Mouse (Mus musculus) limb, embryonic 13.5 days (tissue): ENCODE data around the gene Gm43191. TPM values are rescaled to one million over a fixed set of nuclear protein-coding genes. Genes with fewer than 3 reads are reported as not detected.

ENCODE experiments used
- ATAC-seq: fragments of 200-750 bp; cut with Nextera tagmentation; 2 replicates; pipeline ENCODE4 v1.8.0; 2017; ENCODE audit warnings: low read depth, moderate number of reproducible peaks, moderate TSS enrichment; ENCODE audit not compliant: low FRiP score
- H3K27ac ChIP-seq: fragments of 300-500 bp; sonication (generic); 2 replicates; pipeline ENCODE4 v1.5.1; 2015; ENCODE audit warnings: inconsistent platforms, mild to moderate bottlenecking, moderate library complexity
- H3K27me3 ChIP-seq: fragments of 300-500 bp; sonication (generic); 2 replicates; pipeline ENCODE4 v1.6.1; 2015; ENCODE audit warnings: mild to moderate bottlenecking, inconsistent platforms
- H3K36me3 ChIP-seq: fragments of 300-500 bp; sonication (generic); 2 replicates; pipeline ENCODE4 v1.6.1; 2015; ENCODE audit warnings: inconsistent platforms, mild to moderate bottlenecking, moderate library complexity
- H3K4me1 ChIP-seq: fragments of 300-500 bp; sonication (generic); 2 replicates; pipeline ENCODE4 v1.6.1; 2015; ENCODE audit warnings: inconsistent platforms
- H3K4me2 ChIP-seq: fragments of 300-500 bp; sonication (generic); replicated peaks from 2 replicates; pipeline ENCODE4 v1.6.1; 2015; ENCODE audit warnings: inconsistent platforms, mild to moderate bottlenecking, moderate library complexity
- H3K4me3 ChIP-seq: fragments of 300-500 bp; sonication (generic); 2 replicates; pipeline ENCODE4 v1.5.1; 2015; ENCODE audit warnings: moderate library complexity, mild to moderate bottlenecking, inconsistent platforms
- H3K9ac ChIP-seq: fragments of 300-500 bp; sonication (generic); 2 replicates; pipeline ENCODE4 v1.6.1; 2015; ENCODE audit warnings: mild to moderate bottlenecking, inconsistent platforms
- H3K9me3 ChIP-seq: fragments of 300-500 bp; sonication (generic); 2 replicates; pipeline ENCODE4 v1.6.1; 2016; ENCODE audit warnings: inconsistent platforms
- WGBS: fragments of 180-500 bp; shearing (Covaris S2); methylation state at CpG from one replicate; pipeline ENCODE4 v1.1.7; 2015; 5-methylcytosine and 5-hydroxymethylcytosine counted together
- polyA plus RNA-seq: library from polyadenylated mRNA; unstranded; fragments of >200 nt; fragmentation: Nextera tagmentation; extraction: Ambion mirVana; gene quantifications from 2 replicates; pipeline ENCODE4 v1.2.1, GENCODE M21; 2015

The Gm43191 gene
- not detected in 2 replicates for polyA plus RNA-seq

DNA sequence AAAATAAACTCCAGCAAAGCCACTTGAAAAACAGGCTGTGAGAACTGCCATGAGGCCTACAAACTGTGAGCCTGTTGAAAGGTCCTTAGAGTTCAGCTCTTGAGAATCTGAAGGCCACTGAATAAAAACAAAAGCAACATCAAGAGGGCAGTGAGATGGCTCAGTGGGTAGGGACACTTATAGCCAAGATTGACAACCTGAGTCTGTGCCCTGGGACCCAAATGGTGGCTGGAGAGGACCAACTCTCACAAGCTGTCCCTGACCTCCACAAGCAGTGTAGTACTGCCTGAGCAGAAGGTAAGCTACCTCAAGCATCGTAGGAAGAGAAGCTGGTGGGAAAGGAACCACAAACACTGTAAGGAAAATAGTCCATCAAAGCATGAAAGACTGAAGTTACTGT is at the start of gene Gm43191:
Gm43191 (minus strand) TSS at position 101 of the 400 bp plus-strand sequence.
- Histone ChIP-seq H3K27ac (no peak within 1 kb of the TSS), H3K36me3 (peaks cover 40% of the 10 kb centered on the region), H3K27me3 (no peaks in the 10 kb centered on the region), H3K9me3 (no peaks in the 10 kb centered on the region), H3K4me2 (no peak within 1 kb of the TSS), H3K4me3 (no peak within 1 kb of the TSS), H3K9ac (no peak within 1 kb of the TSS), H3K4me1 (no peaks in the 10 kb centered on the region)
- WGBS, result 92% methylated on average over 1 of the region's 1 CpGs
- ATAC-seq, result no peak

DNA sequence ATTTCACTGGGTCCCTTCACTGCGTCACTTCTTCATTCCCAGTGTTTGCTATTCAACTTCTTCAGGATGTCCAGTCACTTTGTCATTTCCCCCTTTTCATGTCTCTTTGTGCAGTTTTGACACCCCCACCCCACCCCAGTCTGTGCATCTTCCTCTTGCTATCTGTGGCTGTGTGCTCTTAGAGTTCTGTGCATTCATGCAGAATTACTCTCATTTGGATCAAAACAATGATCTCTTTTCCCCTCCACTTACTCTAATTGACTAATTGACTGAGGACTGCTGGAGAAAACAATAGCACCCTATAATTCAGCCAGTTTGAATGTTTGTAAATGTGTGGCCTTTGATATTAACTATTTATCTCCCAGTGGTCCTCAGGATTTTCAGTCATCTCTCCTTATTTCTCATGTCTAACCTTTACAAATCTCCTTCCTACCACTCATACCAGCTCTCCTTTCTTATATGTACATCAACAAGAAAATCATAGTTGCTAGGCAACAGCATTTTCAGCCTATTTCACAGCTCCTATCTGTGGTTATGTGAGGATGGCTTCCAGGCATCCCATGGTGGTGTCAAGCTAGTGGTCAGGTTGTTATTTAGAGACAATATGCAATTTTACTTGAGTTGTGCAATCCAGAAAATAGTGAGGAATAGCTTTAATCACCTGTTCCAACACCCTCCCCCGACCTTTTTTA is 48.6 kb upstream of the Gm43191 start:
- Histone ChIP-seq H3K4me3 (no peak overlapping the region), H3K9ac (no peak overlapping the region), H3K27ac (no peak overlapping the region), H3K4me2 (no peak overlapping the region), H3K27me3 (no peaks in the 10 kb centered on the region), H3K9me3 (no peaks in the 10 kb centered on the region), H3K4me1 (no peaks in the 10 kb centered on the region), H3K36me3 (no peaks in the 10 kb centered on the region)
- 78% methylated on average over 2 of the region's 2 CpGs for WGBS
- no peak for ATAC-seq

DNA sequence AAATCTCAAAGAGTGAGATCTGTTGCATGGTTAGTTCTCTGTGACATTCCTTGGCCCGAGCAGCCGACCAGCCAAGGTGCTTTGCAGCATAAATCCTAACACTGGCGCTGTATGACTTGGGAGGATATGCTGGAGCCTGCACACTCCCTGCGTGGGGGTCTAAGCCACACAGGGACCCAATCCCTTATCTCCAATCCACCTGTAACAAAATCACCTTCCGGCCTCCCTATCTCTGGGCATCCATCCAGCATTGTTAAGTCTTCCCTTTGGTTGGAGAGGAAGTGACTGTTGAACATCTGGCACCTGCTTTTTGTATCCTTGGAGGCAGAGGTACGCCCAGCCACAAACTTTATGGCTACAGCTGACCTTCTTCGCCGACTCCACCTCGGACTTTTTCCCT is 45.7 kb upstream of the Gm43191 start:
- Histone ChIP-seq H3K9me3 (no peaks in the 10 kb centered on the region), H3K4me1 (no peaks in the 10 kb centered on the region), H3K4me2 (no peak overlapping the region), H3K36me3 (no peaks in the 10 kb centered on the region), H3K9ac (no peak overlapping the region), H3K4me3 (no peak overlapping the region), H3K27ac (no peak overlapping the region), H3K27me3 (no peaks in the 10 kb centered on the region)
- ATAC-seq, result no peak
- WGBS, result 65% methylated on average over 9 of the region's 9 CpGs

DNA sequence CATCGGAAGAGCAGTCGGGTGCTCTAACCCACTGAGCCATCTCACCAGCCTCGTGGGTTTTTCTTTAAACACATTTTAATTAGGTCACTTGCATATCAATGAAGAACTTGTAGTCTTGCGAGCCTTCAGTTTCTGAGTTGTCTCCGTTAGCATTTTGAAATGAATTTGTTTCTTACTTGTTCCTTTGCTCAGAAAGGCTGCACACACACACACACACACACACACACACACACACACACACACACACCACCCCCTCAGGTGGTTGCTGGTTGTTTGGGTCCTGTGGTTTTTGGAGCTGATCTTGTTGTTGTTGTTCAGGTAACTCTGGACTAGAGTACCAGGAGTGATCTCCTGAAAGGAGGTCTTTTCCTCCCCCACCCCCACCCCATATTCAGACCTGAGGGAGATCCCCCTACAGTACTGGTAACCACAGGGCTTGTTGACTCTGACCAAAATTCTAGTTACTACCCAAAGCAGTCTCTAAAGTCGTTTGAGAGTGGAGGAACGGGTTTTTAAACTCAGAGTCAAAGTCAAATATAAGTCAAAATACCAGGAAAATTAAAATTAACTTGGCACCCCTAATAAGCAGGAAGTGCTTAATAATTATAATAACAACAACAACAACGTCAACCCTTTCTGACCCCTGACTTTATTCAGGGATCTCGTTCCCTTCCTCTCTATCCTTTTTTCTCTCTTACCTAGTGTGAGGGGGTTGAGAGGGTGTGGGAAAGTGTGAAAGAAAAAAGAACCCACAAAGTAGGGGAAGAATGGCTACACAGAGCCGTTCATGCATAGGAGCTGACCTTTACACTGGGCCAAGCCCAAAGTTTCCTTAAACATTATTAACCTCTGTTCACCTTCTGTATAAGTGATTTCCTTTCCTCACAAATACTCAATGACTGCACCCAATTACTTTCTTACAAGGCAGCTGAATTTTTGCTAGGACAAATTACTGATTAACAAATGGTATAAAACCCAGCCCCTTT is 42.7 kb upstream of the Gm43191 start:
- no peak for ATAC-seq
- H3K27ac ChIP-seq, result no peak overlapping the region
- H3K4me1 ChIP-seq, result no peaks in the 10 kb centered on the region
- 62% methylated on average over 10 of the region's 10 CpGs for WGBS
- no peaks in the 10 kb centered on the region for H3K9me3 ChIP-seq
- no peaks in the 10 kb centered on the region for H3K27me3 ChIP-seq
- no peaks in the 10 kb centered on the region for H3K36me3 ChIP-seq
- no peak overlapping the region for H3K4me3 ChIP-seq
- no peak overlapping the region for H3K9ac ChIP-seq
- H3K4me2 ChIP-seq, result no peak overlapping the region

DNA sequence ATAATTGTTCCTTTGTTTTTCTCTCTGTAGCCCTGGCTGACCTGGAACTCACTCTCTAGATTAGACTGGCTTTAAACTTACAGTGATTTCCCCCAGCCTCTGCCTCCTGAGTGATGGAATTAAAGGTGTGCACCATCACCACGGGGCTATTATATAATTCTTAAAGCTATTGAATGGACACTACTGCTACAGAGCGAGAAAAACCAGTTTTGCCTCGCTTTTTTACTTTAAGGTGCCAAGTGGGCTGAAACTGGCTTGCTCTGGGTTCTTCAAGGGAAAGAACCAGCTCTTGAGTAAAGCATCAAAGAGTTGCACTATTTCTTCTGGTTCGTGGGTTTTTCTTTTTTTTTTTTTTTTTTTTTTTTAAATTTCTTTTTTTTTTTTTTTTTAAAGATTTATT is 41.9 kb upstream of the Gm43191 start:
- no peaks in the 10 kb centered on the region for H3K36me3 ChIP-seq
- no peaks in the 10 kb centered on the region for H3K27me3 ChIP-seq
- no peak overlapping the region for H3K4me3 ChIP-seq
- no peak overlapping the region for H3K27ac ChIP-seq
- no peaks in the 10 kb centered on the region for H3K4me1 ChIP-seq
- H3K9me3 ChIP-seq, result no peaks in the 10 kb centered on the region
- no peak overlapping the region for H3K4me2 ChIP-seq
- H3K9ac ChIP-seq, result no peak overlapping the region
- no peak for ATAC-seq
- WGBS, result 68% methylated on average over 4 of the region's 4 CpGs

DNA sequence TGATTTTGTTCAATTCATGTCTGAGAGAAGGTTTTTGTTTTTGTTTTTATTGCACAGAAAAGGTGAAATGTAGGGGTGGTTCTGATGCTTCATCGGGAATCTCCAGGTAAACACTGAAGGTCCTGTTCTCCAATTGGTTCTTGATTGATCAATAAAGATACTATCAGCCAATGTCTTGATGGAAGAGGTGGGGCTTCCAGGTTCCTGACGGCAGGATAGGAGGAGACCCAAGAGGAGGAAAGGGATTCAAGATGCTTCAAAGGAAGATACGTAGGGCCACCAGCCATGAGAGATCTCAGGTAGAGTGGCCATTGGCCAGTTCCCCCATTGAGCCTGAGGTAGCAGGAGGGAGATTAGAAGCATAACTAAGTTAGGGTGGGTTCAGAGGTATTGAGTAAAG is 37.9 kb upstream of the Gm43191 start:
- Histone ChIP-seq H3K4me2 (no peak overlapping the region), H3K27me3 (no peaks in the 10 kb centered on the region), H3K36me3 (no peaks in the 10 kb centered on the region), H3K9ac (no peak overlapping the region), H3K9me3 (no peaks in the 10 kb centered on the region), H3K4me3 (no peak overlapping the region), H3K27ac (no peak overlapping the region), H3K4me1 (no peaks in the 10 kb centered on the region)
- ATAC-seq, result no peak
- 56% methylated on average over 3 of the region's 3 CpGs for WGBS

DNA sequence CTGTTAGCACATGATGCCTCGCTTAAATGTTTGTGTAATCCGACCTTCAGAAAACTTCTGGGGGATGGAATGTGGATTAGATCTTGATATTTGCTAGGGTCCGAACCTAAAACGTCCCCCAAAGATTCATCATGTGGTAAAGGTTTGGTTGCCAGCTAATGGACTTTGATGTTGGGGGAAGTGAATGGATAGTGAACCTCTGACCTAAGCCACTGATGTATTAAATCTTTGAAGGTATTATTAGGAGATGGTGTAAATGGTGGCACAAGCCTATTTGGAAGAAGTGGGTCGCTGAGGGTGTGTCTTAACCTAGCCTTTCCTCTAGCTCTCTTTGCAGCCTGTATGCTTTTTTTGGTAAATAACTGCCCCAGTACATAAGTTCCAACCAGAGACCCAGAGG is 32.0 kb upstream of the Gm43191 start:
- no peak for ATAC-seq
- 24% methylated on average over 5 of the region's 5 CpGs for WGBS
- Histone ChIP-seq H3K27me3 (0 out of 2 replicates have a peak, but pooled peaks cover 4% of the 10 kb centered on the region), H3K4me3 (peak overlapping the region; percentile 89), H3K27ac (no peak overlapping the region), H3K9ac (peak overlapping the region; percentile 93), H3K4me1 (peaks cover 16% of the 10 kb centered on the region), H3K9me3 (no peaks in the 10 kb centered on the region), H3K4me2 (peak overlapping the region; percentile 78), H3K36me3 (peaks cover 5% of the 10 kb centered on the region; the same call in 1 of the 2 replicates)

DNA sequence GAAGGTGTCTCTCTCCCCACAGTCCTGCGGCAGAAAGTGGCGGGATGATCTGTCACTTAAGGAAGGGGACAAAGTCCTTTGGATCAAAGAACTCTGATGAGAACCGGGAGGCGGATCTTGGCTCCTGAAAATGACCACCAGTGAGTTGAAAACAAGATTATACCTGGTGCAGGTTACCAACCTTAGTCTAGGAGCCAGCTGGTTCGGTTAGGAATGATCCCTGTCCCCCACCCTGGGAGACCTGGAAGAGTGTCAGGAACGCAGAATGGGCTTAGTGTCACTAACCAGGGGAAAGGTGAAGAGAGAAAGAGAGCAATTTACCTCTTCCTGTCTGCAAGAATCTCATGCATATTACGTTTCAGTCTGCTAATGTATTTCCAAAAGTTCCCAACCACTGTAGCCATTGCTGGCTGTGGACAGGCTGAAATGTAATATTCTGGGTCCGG is 31.4 kb upstream of the Gm43191 start, which contains the start of gene Slc35a3:
Slc35a3 (minus strand) TSS at position 396 of the 446 bp plus-strand sequence.
- peaks cover 16% of the 10 kb centered on the region for H3K4me1 ChIP-seq
- peak within 1 kb of the TSS; percentile 78 for H3K4me2 ChIP-seq
- H3K27me3 ChIP-seq, result 0 out of 2 replicates have a peak, but pooled peaks cover 4% of the 10 kb centered on the region
- peak within 1 kb of the TSS; percentile 85 for H3K27ac ChIP-seq
- H3K36me3 ChIP-seq, result peaks cover 5% of the 10 kb centered on the region; the same call in 1 of the 2 replicates
- WGBS, result 2% methylated on average over 8 of the region's 8 CpGs
- no peak for ATAC-seq
- H3K9me3 ChIP-seq, result no peaks in the 10 kb centered on the region
- peak within 1 kb of the TSS; percentile 93 for H3K9ac ChIP-seq
- H3K4me3 ChIP-seq, result peak within 1 kb of the TSS; percentile 89

DNA sequence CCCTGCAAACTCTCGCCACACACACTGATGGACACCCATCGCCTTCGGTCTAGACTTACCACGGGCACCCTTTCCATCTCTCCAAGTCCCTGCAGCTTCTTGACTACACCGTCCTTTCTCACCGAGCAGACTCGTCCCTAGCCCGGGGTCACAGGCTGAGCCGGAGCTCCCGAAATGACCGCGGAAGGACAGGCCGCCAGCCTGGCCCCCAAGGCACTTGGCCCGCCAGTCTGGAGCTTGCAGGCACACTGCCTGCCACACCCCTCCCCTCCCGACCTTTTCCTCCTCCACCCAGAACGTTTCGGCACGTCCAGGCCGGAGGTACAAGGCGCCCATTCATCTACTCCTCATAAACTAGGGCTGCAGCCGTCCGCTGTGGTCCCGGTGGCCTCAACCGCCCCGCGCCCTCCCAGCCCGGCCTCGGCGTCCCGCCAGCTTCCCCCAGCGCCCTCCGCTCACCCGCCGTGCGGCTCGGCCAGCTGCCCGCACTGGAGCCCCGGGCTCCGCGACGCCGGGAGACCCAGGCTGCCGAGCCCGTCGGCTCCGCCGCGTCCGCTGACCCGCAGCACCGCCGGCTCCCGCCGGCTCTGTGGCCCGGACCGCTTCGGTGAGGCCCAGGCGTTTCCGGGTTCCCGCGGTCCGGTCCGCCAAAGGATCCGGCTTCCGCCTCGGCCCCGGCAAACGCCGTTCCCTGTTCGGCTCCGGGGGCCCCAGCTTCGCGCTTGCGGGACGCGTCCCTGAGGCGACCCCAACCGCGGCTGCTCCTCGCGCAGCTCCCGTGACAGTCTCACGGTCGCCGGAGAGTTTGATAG is 30.8 kb upstream of the Gm43191 start:
- peak; percentile 91 for ATAC-seq
- under 1% methylated on average over 83 of the region's 85 CpGs for WGBS

DNA sequence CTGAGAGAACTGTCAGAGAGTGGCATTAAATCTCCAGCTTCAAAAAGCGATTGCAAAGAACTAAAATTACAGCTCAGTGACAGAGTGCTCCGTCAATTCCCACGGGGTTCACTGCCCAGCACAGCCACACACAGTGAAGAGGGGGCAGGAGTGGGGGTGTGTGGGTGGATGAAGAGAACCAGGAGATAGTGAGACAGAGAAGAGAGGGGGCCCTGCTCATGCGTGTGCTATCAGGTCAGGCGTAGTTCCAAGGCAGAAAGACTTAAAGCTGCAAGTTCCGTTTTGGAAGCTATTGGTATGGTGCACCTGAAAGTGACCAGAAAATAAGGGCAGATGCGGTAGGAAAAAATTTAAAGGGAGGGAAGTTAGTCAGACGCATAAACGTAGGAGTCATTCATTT is 29.9 kb upstream of the Gm43191 start:
- H3K27me3 ChIP-seq, result 0 out of 2 replicates have a peak, but pooled peaks cover 4% of the 10 kb centered on the region
- peak overlapping the region; percentile 78 for H3K4me2 ChIP-seq
- 45% methylated on average over 9 of the region's 9 CpGs for WGBS
- peak overlapping the region; percentile 93 for H3K9ac ChIP-seq
- no peak for ATAC-seq
- H3K4me3 ChIP-seq, result peak overlapping the region; percentile 89
- peaks cover 15% of the 10 kb centered on the region for H3K36me3 ChIP-seq
- no peaks in the 10 kb centered on the region for H3K9me3 ChIP-seq
- peaks cover 16% of the 10 kb centered on the region for H3K4me1 ChIP-seq
- no peak overlapping the region for H3K27ac ChIP-seq

More for the DNA sequence above, 30.8 kb upstream of the Gm43191 start:
- Histone ChIP-seq H3K9me3 (no peaks in the 10 kb centered on the region), H3K27ac (peak overlapping the region; percentile 85), H3K27me3 (0 out of 2 replicates have a peak, but pooled peaks cover 4% of the 10 kb centered on the region), H3K9ac (peak overlapping the region; percentile 93), H3K4me2 (peak overlapping the region; percentile 78), H3K36me3 (peaks cover 8% of the 10 kb centered on the region; the same call in 1 of the 2 replicates), H3K4me1 (peaks cover 16% of the 10 kb centered on the region), H3K4me3 (peak overlapping the region; percentile 89)

DNA sequence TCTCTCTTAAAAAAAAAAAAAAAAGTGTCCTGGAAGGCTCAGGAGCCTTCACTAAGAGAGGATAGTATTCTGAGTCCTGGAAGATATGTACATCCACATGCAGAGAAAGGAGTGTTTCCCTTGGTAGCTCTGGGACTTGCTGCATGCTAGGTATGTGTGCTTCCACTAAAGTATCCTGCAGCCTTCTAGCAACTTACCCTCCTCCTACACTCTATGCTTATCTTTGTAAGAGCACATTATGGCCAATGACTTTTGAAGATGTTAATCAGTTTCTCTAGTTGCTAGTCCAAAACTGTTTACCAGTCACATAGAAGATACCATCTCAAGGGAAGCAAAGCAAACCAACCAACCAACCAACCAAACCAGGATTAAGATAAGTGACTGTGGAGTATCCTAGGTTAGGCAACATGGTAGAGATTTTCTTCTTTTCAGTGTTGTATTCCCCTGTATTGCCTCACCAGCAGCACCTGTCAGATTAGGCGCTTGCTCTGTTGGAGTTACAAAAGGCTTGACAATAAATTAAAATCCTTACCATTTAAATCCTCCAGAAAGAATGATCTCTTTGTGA is 24.7 kb upstream of the Gm43191 start:
- WGBS, result 92% methylated on average over 1 of the region's 1 CpGs
- Histone ChIP-seq H3K27me3 (no peaks in the 10 kb centered on the region), H3K9me3 (no peaks in the 10 kb centered on the region), H3K4me2 (no peak overlapping the region), H3K27ac (no peak overlapping the region), H3K36me3 (peaks cover 18% of the 10 kb centered on the region), H3K4me1 (peaks cover under 1% of the 10 kb centered on the region), H3K4me3 (no peak overlapping the region), H3K9ac (no peak overlapping the region)
- no peak for ATAC-seq
